Mouse (Mus musculus): ENCODE results near the gene Tmem239. TPM values are rescaled to one million over a fixed set of nuclear protein-coding genes. Genes with fewer than 3 reads are reported as not detected.

Tmem239 gene
- polyA plus RNA-seq, 1 experiment from 2014 or later, result not detected

DNA sequence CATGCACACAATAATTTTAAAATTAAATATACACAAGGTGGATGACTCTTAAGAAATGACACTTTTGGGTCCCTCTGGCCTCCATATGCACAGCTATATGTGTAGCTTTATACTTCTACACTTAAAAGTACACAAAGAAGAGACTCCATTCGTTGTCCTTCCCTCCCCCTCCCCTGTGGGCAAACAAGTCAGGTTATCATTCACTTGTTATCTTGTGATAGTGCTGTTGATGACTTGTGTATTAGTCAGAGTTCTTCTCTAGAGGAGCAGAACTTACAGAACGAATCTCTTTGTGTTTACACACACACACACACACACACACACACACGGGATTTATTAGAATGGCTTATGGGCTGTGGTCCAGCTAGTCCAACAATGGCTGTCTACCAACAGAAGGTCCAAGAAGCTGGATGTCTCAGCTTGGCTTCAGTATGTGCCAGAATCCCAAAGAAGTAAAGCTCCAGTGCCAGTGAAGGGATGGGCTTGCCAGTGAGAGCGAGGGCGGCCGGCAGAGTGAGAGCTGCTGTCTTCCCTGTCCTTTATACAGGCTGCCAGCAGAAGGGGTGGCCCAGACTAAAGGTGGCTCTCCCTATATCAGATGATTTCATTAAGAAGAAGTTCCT is 48.6 kb downstream of the Tmem239 start:
- ATAC-seq (ENCODE audit: low FRiP score) (no peak), DNase-seq (ENCODE audit: low spot score) (no peak)
- Histone ChIP-seq H3K4me2 (replicated peaks) (no peak overlapping the region), H3K36me3 (replicated peaks; ENCODE audit: control insufficient read depth, insufficient read depth) (no peaks in the 10 kb centered on the region), H3K27me3 (ENCODE audit: control insufficient read depth, insufficient read depth, low read length) (no peaks in the 10 kb centered on the region), H3K4me3 (replicated peaks; ENCODE audit: low read length) (no peak overlapping the region), H3K9me3 (ENCODE audit: control insufficient read depth, low read length) (no peaks in the 10 kb centered on the region), H3K9ac (no peak overlapping the region), H3K4me1 (replicated peaks; ENCODE audit: control insufficient read depth, insufficient read depth, low read length) (peaks cover 29% of the 10 kb centered on the region), H3K27ac (no peak overlapping the region)
- WGBS, result 61% methylated on average over 6 of the region's 6 CpGs

Other genes with a start within 250 kb of the Tmem239 start
- gene Snrpb, start 227.1 kb upstream of the Tmem239 start, polyA plus RNA-seq (2014; fragmentation: Nextera tagmentation; extraction: Ambion mirVana), result 296 and 309 TPM in 2 replicates
- gene Tmc2, start 211.3 kb upstream of the Tmem239 start, polyA plus RNA-seq (2014; fragmentation: Nextera tagmentation; extraction: Ambion mirVana), result not detected in 2 replicates
- 220 and 244 TPM in 2 replicates for gene Nop56, start 132.0 kb upstream of the Tmem239 start, polyA plus RNA-seq (2014; fragmentation: Nextera tagmentation; extraction: Ambion mirVana)
- 184 and 194 TPM in 2 replicates for gene Idh3b, start 121.9 kb upstream of the Tmem239 start, polyA plus RNA-seq (2014; fragmentation: Nextera tagmentation; extraction: Ambion mirVana)
- gene Ebf4, start 111.3 kb upstream of the Tmem239 start, polyA plus RNA-seq (2014; fragmentation: Nextera tagmentation; extraction: Ambion mirVana), result 4.4 and 4.5 TPM in 2 replicates
- 22.8 and 23.8 TPM in 2 replicates for gene Cpxm1, start 8.9 kb upstream of the Tmem239 start, polyA plus RNA-seq (2014; fragmentation: Nextera tagmentation; extraction: Ambion mirVana)
- 0.35 TPM in 1 of 2 replicates, not detected in the other for gene Gm28372, start 1.2 kb upstream of the Tmem239 start, polyA plus RNA-seq (2014; fragmentation: Nextera tagmentation; extraction: Ambion mirVana)
- 0.72 TPM in 1 of 2 replicates, not detected in the other for gene 1700020A23Rik, start 1.2 kb upstream of the Tmem239 start, polyA plus RNA-seq (2014; fragmentation: Nextera tagmentation; extraction: Ambion mirVana)
- gene Vps16, start 17.9 kb downstream of the Tmem239 start, polyA plus RNA-seq (2014; fragmentation: Nextera tagmentation; extraction: Ambion mirVana), result 75.9 and 91.3 TPM in 2 replicates
- gene Pced1a, start 18.2 kb downstream of the Tmem239 start, polyA plus RNA-seq (2014; fragmentation: Nextera tagmentation; extraction: Ambion mirVana), result 9.0 and 11.3 TPM in 2 replicates
- 158 and 171 TPM in 2 replicates for gene Ptpra, start 43.8 kb downstream of the Tmem239 start, polyA plus RNA-seq (2014; fragmentation: Nextera tagmentation; extraction: Ambion mirVana)
- 96.8 and 107 TPM in 2 replicates for gene Mrps26, start 157.3 kb downstream of the Tmem239 start, polyA plus RNA-seq (2014; fragmentation: Nextera tagmentation; extraction: Ambion mirVana)
- 0.87 TPM in 1 of 2 replicates, not detected in the other for gene Oxt, start 169.7 kb downstream of the Tmem239 start, polyA plus RNA-seq (2014; fragmentation: Nextera tagmentation; extraction: Ambion mirVana)
- gene Avp, start 176.1 kb downstream of the Tmem239 start, polyA plus RNA-seq (2014; fragmentation: Nextera tagmentation; extraction: Ambion mirVana), result not detected in 2 replicates
- gene Fastkd5, start 223.5 kb downstream of the Tmem239 start, polyA plus RNA-seq (2014; fragmentation: Nextera tagmentation; extraction: Ambion mirVana), result 11.5 and 12.8 TPM in 2 replicates
- gene Ubox5, start 223.6 kb downstream of the Tmem239 start, polyA plus RNA-seq (2014; fragmentation: Nextera tagmentation; extraction: Ambion mirVana), result 9.7 and 12.6 TPM in 2 replicates
- 5.3 and 5.7 TPM in 2 replicates for gene Lzts3, start 236.3 kb downstream of the Tmem239 start, polyA plus RNA-seq (2014; fragmentation: Nextera tagmentation; extraction: Ambion mirVana)